Comparison of ENCODE assay signal across 13 mouse cellular contexts in the genomic region with DNA sequence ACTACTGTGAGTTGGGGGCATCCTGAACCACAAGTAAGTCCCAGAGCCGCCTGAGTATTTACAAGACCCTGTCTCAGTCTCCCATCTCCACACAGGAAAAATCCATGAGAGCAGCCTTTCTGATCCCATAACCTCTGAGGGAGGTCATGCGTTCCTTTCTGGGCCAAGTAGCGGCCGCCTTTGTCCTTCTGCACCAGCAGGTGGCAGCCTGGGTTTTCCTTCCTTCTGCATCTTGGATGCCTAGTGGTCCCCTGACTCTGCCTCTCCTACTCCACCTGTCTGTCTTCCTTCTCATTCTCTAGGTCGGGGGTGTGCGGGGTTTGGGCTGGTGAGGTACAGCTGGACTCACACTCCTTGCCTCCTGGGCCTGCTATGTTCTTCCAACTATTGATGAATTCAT. TPM values are rescaled to one million over a fixed set of nuclear protein-coding genes. Genes with fewer than 3 reads are reported as not detected.
DNase-seq lines count a peak whose midpoint lies in the region; ATAC-seq and TF ChIP-seq lines count a peak whose summit lies in the region.
"Had no signal": no experiment of that assay in that cellular context is flagged by ENCODE, and none has a peak within 500 bp of the region (broad histone marks: within the 10 kb centered on the region; RNA-seq: fewer than 3 reads in every experiment).

No protein-coding gene starts in this region.

- H3K4me1 ChIP-seq in forebrain, embryonic 11.5 days (replicated peaks; ENCODE audit: control insufficient read depth, insufficient read depth, low read length), result no peaks in the 10 kb centered on the region
- H3K4me1 ChIP-seq in forebrain, embryonic 16.5 days (replicated peaks; ENCODE audit: control insufficient read depth, insufficient read depth, low read length), result peaks cover 12% of the 10 kb centered on the region
- no peaks in the 10 kb centered on the region for H3K4me1 ChIP-seq in lung, adult 2 months (ENCODE audit: control insufficient read depth, insufficient read depth, low read length)
- H3K4me1 ChIP-seq: limb, embryonic 10.5 days had no signal

- H3K9me3 ChIP-seq in forebrain, embryonic 11.5 days (ENCODE audit: control insufficient read depth, low read length), result no peaks in the 10 kb centered on the region
- H3K9me3 ChIP-seq in forebrain, embryonic 16.5 days (ENCODE audit: control insufficient read depth, low read length), result no peaks in the 10 kb centered on the region
- H3K9me3 ChIP-seq: limb, embryonic 10.5 days; megakaryocyte, embryonic 14.5 days had no signal

- no peak for ATAC-seq in forebrain, embryonic 11.5 days (replicated peaks; ENCODE audit: low FRiP score)
- no peak for ATAC-seq in forebrain, embryonic 16.5 days
- ATAC-seq: forebrain, embryonic 14.5 days; hindbrain, embryonic 16.5 days had no signal

- no peak overlapping the region for H3K9ac ChIP-seq in forebrain, embryonic 11.5 days (ENCODE audit: low read length)
- H3K9ac ChIP-seq in forebrain, embryonic 16.5 days (replicated peaks; ENCODE audit: low read depth, low read length), result no peak overlapping the region

- TF ChIP-seq CTCF in lung, adult 2 months (IDR thresholded peaks at IDR 0.05; ENCODE audit: insufficient read depth, low read length), result 0 out of 2 replicates have a peak, but pooled peaks have one; percentile 11

- TF ChIP-seq POLR2A in lung, adult 2 months (IDR thresholded peaks at IDR 0.05; ENCODE audit: borderline replicate concordance, extremely low read depth, low read depth, low read length), result no peak

- no peaks in the 10 kb centered on the region for H3K27me3 ChIP-seq in forebrain, embryonic 11.5 days (ENCODE audit: control insufficient read depth, insufficient read depth, low read length)
- no peaks in the 10 kb centered on the region for H3K27me3 ChIP-seq in forebrain, embryonic 16.5 days (replicated peaks; ENCODE audit: control insufficient read depth, insufficient read depth, low read length)
- H3K27me3 ChIP-seq: megakaryocyte, embryonic 14.5 days had no signal

- no peaks in the 10 kb centered on the region; the same call in 1 of the 2 replicates for H3K36me3 ChIP-seq in forebrain, embryonic 11.5 days (ENCODE audit: control insufficient read depth, insufficient read depth, low read length)
- 0 out of 2 replicates have a peak, but pooled peaks cover 4% of the 10 kb centered on the region for H3K36me3 ChIP-seq in forebrain, embryonic 16.5 days (ENCODE audit: control insufficient read depth, insufficient read depth)

- no peak overlapping the region for H3K27ac ChIP-seq in forebrain, embryonic 11.5 days (ENCODE audit: low read depth, low read length)
- H3K27ac ChIP-seq in forebrain, embryonic 16.5 days (ENCODE audit: low read length), result no peak overlapping the region
- H3K27ac ChIP-seq: limb, embryonic 10.5 days had no signal

- no peak overlapping the region for H3K4me2 ChIP-seq in forebrain, embryonic 11.5 days (ENCODE audit: low read depth, low read length, severe bottlenecking)
- no peak overlapping the region for H3K4me2 ChIP-seq in forebrain, embryonic 16.5 days (ENCODE audit: low read length)

- H3K4me3 ChIP-seq in forebrain, embryonic 11.5 days (ENCODE audit: low read depth, low read length), result no peak overlapping the region
- H3K4me3 ChIP-seq in forebrain, embryonic 16.5 days (replicated peaks; ENCODE audit: low read length), result no peak overlapping the region
- H3K4me3 ChIP-seq in lung, adult 2 months (replicated peaks; ENCODE audit: extremely low read depth, low read depth, low read length), result no peak overlapping the region
- H3K4me3 ChIP-seq: limb, embryonic 10.5 days; megakaryocyte, embryonic 14.5 days had no signal

- 80% methylated on average over 6 of the region's 6 CpGs for WGBS in forebrain, embryonic 11.5 days
- 84% methylated on average over 6 of the region's 6 CpGs for WGBS in forebrain, embryonic 16.5 days
- 84% methylated on average over 6 of the region's 6 CpGs for whole genome bisulfite sequencing in lung, adult 2 months

- DNase-seq in forebrain, embryonic 11.5 days (ENCODE audit: low spot score), result peak; percentile 53
- DNase-seq in lung, adult 2 months, result no peak
- DNase-seq in lung, adult 18-20 months, result no peak
- DNase-seq in MN1 (ENCODE audit: low spot score), result peak; percentile 16
- DNase-seq in naive thymus-derived CD4-positive, alpha-beta T cell, adult 2 months (ENCODE audit: low read depth), result peak; percentile 28
- DNase-seq in Muller cell, postnatal 12 days (ENCODE audit: inconsistent ontology term), result no peak
- no peak for DNase-seq in left cerebral cortex, adult 11 months (ENCODE audit: low spot score)
- DNase-seq: adrenal gland, postnatal 25 days had no signal

RNA-seq across cellular contexts. Expression of a gene that starts 19.3 kb away (rescaled TPM):
- polyA plus RNA-seq in forebrain, embryonic 11.5 days (2014; fragmentation: Nextera tagmentation; extraction: Ambion mirVana), result 119 and 120 TPM in 2 replicates
- polyA plus RNA-seq in forebrain, embryonic 16.5 days (2015; fragmentation: Nextera tagmentation; extraction: Ambion mirVana), result 36.0 and 40.4 TPM in 2 replicates
- polyA plus RNA-seq in lung, adult 2 months (2012; rRNA removed), result 1.8 and 3.2 TPM in 2 replicates

Comparison
In these comparisons a context has a peak if more than half of its experiments do, and no peak if none do; other contexts are left out.
1. DNase-seq: peak in forebrain, embryonic 11.5 days (single experiment), MN1 (single experiment) and naive thymus-derived CD4-positive, alpha-beta T cell, adult 2 months (single experiment); none in lung, adult 2 months (single experiment), lung, adult 18-20 months (0 of 2), Muller cell, postnatal 12 days (single experiment) and left cerebral cortex, adult 11 months (single experiment).